Mouse (Mus musculus) embryonic facial prominence, embryonic 12.5 days (tissue): ENCODE measurements around the gene Icam2. TPM values are rescaled to one million over a fixed set of nuclear protein-coding genes. Genes with fewer than 3 reads are reported as not detected.

ENCODE experiments used
- ATAC-seq: fragments of 200-750 bp; cut with Nextera tagmentation; 2 replicates; pipeline ENCODE4 v1.8.0; 2017; ENCODE audit not compliant: insufficient number of reproducible peaks, insufficient read depth, low FRiP score, low TSS enrichment
- H3K27ac ChIP-seq: fragments of 300-500 bp; sonication (generic); 2 replicates; pipeline ENCODE4 v1.5.1; 2016; ENCODE audit warnings: mild to moderate bottlenecking
- H3K27me3 ChIP-seq: fragments of 300-500 bp; sonication (generic); 2 replicates; pipeline ENCODE4 v1.6.1; 2016; ENCODE audit warnings: mild to moderate bottlenecking, moderate library complexity
- H3K36me3 ChIP-seq: fragments of 300-500 bp; sonication (generic); 2 replicates; pipeline ENCODE4 v1.6.1; 2016; ENCODE audit warnings: mild to moderate bottlenecking
- H3K4me1 ChIP-seq: fragments of 300-500 bp; sonication (generic); 2 replicates; pipeline ENCODE4 v1.6.1; 2016
- H3K4me2 ChIP-seq: fragments of 300-500 bp; sonication (generic); replicated peaks from 2 replicates; pipeline ENCODE4 v1.6.1; 2016; ENCODE audit warnings: mild to moderate bottlenecking, moderate library complexity
- H3K4me3 ChIP-seq: fragments of 300-500 bp; sonication (generic); 2 replicates; pipeline ENCODE4 v1.5.1; 2016; ENCODE audit warnings: mild to moderate bottlenecking
- H3K9ac ChIP-seq: fragments of 300-500 bp; sonication (generic); 2 replicates; pipeline ENCODE4 v1.6.1; 2016; ENCODE audit warnings: mild to moderate bottlenecking, moderate library complexity
- H3K9me3 ChIP-seq: fragments of 300-500 bp; sonication (generic); 2 replicates; pipeline ENCODE4 v1.6.1; 2016; ENCODE audit warnings: mild to moderate bottlenecking, moderate library complexity
- WGBS: fragments of 180-500 bp; shearing (Covaris S2); methylation state at CpG from one replicate; pipeline ENCODE4 v1.1.7; 2016; 5-methylcytosine and 5-hydroxymethylcytosine counted together
- polyA plus RNA-seq: library from polyadenylated mRNA; unstranded; fragments of >200 nt; fragmentation: Nextera tagmentation; extraction: Ambion mirVana; gene quantifications from 2 replicates; pipeline ENCODE4 v1.2.1, GENCODE M21; 2016

The Icam2 gene
- polyA plus RNA-seq, result 23.9 and 29.8 TPM in 2 replicates

- ATAC-seq, result no peak
- no peak within 1 kb of the TSS for H3K9ac ChIP-seq
- WGBS, result 61% methylated on average over 6 of the region's 6 CpGs
Measured at GRCm38 (mm10) chr11:106387791-106388216, at the start of gene Icam2. Gene Icam2 (minus strand): TSS chr11:106388075.

DNA sequence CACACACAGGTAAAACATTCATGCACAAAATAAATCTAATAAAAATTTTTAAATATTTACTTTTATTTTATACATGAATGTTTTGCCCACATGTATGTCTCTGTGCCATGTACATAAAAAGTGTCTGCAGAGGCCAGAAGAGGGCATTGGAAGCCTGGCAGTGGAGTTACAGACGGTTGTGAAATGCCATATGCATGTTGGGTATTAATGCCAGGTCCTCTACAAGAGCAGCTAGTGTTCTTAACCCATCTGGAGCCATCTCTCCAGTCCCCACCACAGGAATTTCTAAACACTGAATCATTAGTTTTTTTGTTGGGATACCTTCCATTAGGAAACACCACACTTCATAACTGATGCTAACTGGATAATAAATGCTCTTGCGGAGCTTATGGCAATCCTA lies 49.7 kb upstream of the Icam2 start:
- no peaks in the 10 kb centered on the region for H3K4me1 ChIP-seq
- H3K9me3 ChIP-seq, result no peaks in the 10 kb centered on the region
- no peak overlapping the region for H3K4me2 ChIP-seq
- no peaks in the 10 kb centered on the region for H3K36me3 ChIP-seq
- no peak overlapping the region for H3K9ac ChIP-seq
- no peaks in the 10 kb centered on the region for H3K27me3 ChIP-seq
- no peak overlapping the region for H3K4me3 ChIP-seq
- H3K27ac ChIP-seq, result no peak overlapping the region
- ATAC-seq, result no peak
- WGBS, result 87% methylated on average over 2 of the region's 2 CpGs

More at GRCm38 (mm10) chr11:106387791-106388216, at the start of gene Icam2:
- Histone ChIP-seq H3K4me2 (no peak within 1 kb of the TSS), H3K9me3 (no peaks in the 10 kb centered on the region), H3K36me3 (no peaks in the 10 kb centered on the region), H3K4me3 (no peak within 1 kb of the TSS), H3K4me1 (peaks cover 10% of the 10 kb centered on the region; the same call in 1 of the 2 replicates), H3K27ac (no peak within 1 kb of the TSS), H3K27me3 (no peaks in the 10 kb centered on the region)

DNA sequence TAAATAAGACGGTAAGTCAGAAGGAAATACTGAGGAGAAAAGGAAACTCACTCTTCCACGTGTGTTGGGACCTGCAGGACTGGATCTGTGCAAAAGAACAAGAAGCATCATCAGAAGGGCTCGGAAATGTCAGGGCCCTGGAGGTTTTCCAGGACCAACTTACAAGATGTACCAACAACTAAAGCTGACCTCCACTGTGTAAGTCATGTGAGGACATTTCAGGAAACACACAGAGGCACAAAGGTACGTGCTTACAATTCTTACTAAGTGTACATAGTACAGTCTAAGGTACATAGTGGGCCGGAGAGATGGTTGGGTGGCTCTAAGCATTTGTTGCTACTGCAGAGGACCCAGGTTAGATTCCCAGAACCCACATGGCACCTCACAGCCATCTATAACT lies 49.2 kb upstream of the Icam2 start:
- Histone ChIP-seq H3K4me2 (no peak overlapping the region), H3K36me3 (no peaks in the 10 kb centered on the region), H3K27ac (no peak overlapping the region), H3K4me3 (no peak overlapping the region), H3K9ac (no peak overlapping the region), H3K4me1 (no peaks in the 10 kb centered on the region), H3K9me3 (no peaks in the 10 kb centered on the region), H3K27me3 (no peaks in the 10 kb centered on the region)
- WGBS, result 87% methylated on average over 5 of the region's 5 CpGs
- ATAC-seq, result no peak

GRCm38 (mm10) chr11:106430392-106430791 lies 42.5 kb upstream of the Icam2 start:
- ATAC-seq, result no peak
- Histone ChIP-seq H3K36me3 (0 out of 2 replicates have a peak, but pooled peaks cover under 1% of the 10 kb centered on the region), H3K27me3 (no peaks in the 10 kb centered on the region), H3K4me3 (no peak overlapping the region), H3K9ac (no peak overlapping the region), H3K4me1 (no peaks in the 10 kb centered on the region), H3K27ac (no peak overlapping the region), H3K4me2 (no peak overlapping the region), H3K9me3 (no peaks in the 10 kb centered on the region)
- WGBS, result 87% methylated on average over 5 of the region's 5 CpGs

GRCm38 (mm10) chr11:106429689-106430088 lies 41.8 kb upstream of the Icam2 start:
- ATAC-seq, result no peak
- Histone ChIP-seq H3K27ac (no peak overlapping the region), H3K9ac (no peak overlapping the region), H3K27me3 (no peaks in the 10 kb centered on the region), H3K4me2 (no peak overlapping the region), H3K4me1 (no peaks in the 10 kb centered on the region), H3K9me3 (no peaks in the 10 kb centered on the region), H3K4me3 (no peak overlapping the region), H3K36me3 (0 out of 2 replicates have a peak, but pooled peaks cover 4% of the 10 kb centered on the region)
- WGBS, result 81% methylated on average over 4 of the region's 4 CpGs

- Histone ChIP-seq H3K27me3 (no peaks in the 10 kb centered on the region), H3K36me3 (0 out of 2 replicates have a peak, but pooled peaks cover 4% of the 10 kb centered on the region), H3K9me3 (no peaks in the 10 kb centered on the region), H3K4me2 (no peak overlapping the region), H3K27ac (no peak overlapping the region), H3K9ac (no peak overlapping the region), H3K4me1 (no peaks in the 10 kb centered on the region), H3K4me3 (no peak overlapping the region)
- no peak for ATAC-seq
- 87% methylated on average over 2 of the region's 2 CpGs for WGBS
Measured at GRCm38 (mm10) chr11:106428556-106428955, 40.7 kb upstream of the Icam2 start.

GRCm38 (mm10) chr11:106428106-106428505 lies 40.2 kb upstream of the Icam2 start:
- ATAC-seq, result no peak
- H3K27ac ChIP-seq, result no peak overlapping the region

GRCm38 (mm10) chr11:106426447-106426846 lies 38.6 kb upstream of the Icam2 start:
- Histone ChIP-seq H3K4me1 (no peaks in the 10 kb centered on the region), H3K9ac (no peak overlapping the region), H3K4me3 (no peak overlapping the region), H3K4me2 (no peak overlapping the region), H3K36me3 (peaks cover 4% of the 10 kb centered on the region; the same call in 1 of the 2 replicates), H3K27me3 (no peaks in the 10 kb centered on the region), H3K9me3 (no peaks in the 10 kb centered on the region), H3K27ac (no peak overlapping the region)
- WGBS, result 92% methylated on average over 4 of the region's 4 CpGs
- ATAC-seq, result no peak

More at GRCm38 (mm10) chr11:106428106-106428505, 40.2 kb upstream of the Icam2 start:
- no peaks in the 10 kb centered on the region for H3K27me3 ChIP-seq
- no peak overlapping the region for H3K4me3 ChIP-seq
- no peaks in the 10 kb centered on the region for H3K9me3 ChIP-seq
- H3K4me1 ChIP-seq, result no peaks in the 10 kb centered on the region
- H3K9ac ChIP-seq, result no peak overlapping the region
- 0 out of 2 replicates have a peak, but pooled peaks cover 4% of the 10 kb centered on the region for H3K36me3 ChIP-seq
- H3K4me2 ChIP-seq, result no peak overlapping the region
- WGBS, result 76% methylated on average over 4 of the region's 4 CpGs

DNA sequence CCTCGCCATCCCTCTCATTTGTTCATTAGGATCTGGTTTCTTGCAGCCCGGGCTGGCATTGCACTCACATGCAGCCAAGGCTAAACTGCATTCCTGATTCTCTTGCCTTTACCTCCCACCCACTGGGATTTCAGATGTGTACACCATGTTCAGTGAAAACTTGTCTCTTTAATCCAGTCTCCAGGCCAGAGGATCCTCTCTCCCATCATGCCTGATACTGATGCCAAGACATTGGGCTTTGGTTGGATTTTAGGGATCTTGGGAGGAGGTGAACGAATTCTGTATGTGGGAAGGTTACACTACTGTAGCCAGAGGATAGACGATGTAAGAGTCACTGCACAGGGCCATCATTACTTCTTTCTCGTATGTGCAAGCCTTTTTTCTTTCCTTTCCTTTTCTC lies 37.3 kb upstream of the Icam2 start:
- no peak for ATAC-seq
- Histone ChIP-seq H3K4me3 (no peak overlapping the region), H3K9me3 (no peaks in the 10 kb centered on the region), H3K27me3 (no peaks in the 10 kb centered on the region), H3K4me1 (no peaks in the 10 kb centered on the region), H3K36me3 (peaks cover 4% of the 10 kb centered on the region; the same call in 1 of the 2 replicates), H3K27ac (no peak overlapping the region), H3K4me2 (no peak overlapping the region), H3K9ac (no peak overlapping the region)
- WGBS, result 87% methylated on average over 5 of the region's 5 CpGs

DNA sequence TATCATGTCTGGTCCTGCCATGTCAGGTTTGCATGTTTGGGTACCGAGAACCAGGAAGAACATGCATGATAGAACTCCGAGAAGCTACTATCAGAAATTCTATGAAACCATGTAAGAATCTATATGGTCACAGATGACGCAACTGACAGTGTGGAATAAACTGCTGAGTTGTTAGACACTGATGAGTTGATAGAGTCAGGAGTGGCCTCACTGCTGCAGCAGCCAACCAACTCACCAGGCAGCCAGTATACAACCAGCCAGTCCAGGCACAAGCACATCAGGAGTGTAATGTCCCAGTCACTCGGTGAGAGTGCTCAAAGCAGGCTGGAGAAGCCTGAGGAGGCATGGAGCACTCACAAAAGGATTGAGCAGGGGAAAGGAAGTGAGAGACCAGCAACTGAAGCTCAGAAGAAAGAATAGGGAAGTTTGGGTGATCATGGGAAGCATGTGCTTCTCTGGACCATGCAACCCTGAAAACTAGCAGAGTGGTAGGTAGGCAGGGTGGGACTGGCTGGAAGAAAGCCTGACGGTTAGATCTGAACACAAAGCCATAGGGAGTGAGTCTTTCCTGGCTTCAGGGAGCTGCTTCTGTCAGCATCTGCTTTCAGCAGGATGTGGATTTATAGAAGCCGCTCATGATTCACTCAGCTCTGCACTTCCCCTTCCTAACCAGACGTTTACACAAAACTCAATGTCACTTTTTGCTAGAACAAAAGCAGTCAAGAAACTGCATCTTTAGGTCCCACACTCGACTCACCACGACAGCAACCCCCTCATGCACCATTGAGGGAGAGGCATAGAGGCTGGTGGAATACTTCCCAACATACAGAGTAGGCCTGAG lies 31.6 kb upstream of the Icam2 start:
- no peak overlapping the region for H3K27ac ChIP-seq
- H3K27me3 ChIP-seq, result no peaks in the 10 kb centered on the region
- no peak for ATAC-seq
- no peaks in the 10 kb centered on the region; the same call in 1 of the 2 replicates for H3K36me3 ChIP-seq
- no peak overlapping the region for H3K9ac ChIP-seq
- no peak overlapping the region for H3K4me2 ChIP-seq
- H3K4me1 ChIP-seq, result no peaks in the 10 kb centered on the region
- H3K4me3 ChIP-seq, result no peak overlapping the region
- WGBS, result 76% methylated on average over 9 of the region's 9 CpGs
- H3K9me3 ChIP-seq, result no peaks in the 10 kb centered on the region

GRCm38 (mm10) chr11:106418622-106419196 lies 30.8 kb upstream of the Icam2 start:
- 39% methylated on average over 4 of the region's 4 CpGs for WGBS
- no peaks in the 10 kb centered on the region; the same call in 1 of the 2 replicates for H3K36me3 ChIP-seq
- no peak overlapping the region for H3K27ac ChIP-seq
- H3K27me3 ChIP-seq, result no peaks in the 10 kb centered on the region
- no peaks in the 10 kb centered on the region for H3K9me3 ChIP-seq
- no peak overlapping the region for H3K9ac ChIP-seq
- no peaks in the 10 kb centered on the region for H3K4me1 ChIP-seq
- H3K4me3 ChIP-seq, result no peak overlapping the region
- H3K4me2 ChIP-seq, result no peak overlapping the region
- ATAC-seq, result no peak

DNA sequence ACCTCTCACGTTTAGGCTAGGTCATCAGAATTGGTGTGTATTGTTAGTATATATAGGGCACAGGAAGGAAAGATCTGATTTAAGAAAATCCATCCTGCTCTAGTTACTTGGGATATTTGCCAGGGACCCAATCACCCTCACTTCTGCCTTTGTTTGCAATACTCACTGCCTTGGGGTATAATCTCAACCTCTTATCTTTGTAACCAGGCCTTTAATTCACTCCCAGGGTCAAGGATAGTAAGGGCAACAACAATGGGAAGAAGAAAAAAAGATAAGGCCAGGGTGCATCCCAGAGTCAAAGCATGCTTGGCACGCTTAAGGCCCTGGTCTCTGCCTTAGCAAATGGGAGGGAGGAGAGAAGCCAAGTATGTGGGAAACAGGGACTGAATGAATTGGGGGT lies 30.0 kb upstream of the Icam2 start:
- no peak overlapping the region for H3K4me2 ChIP-seq
- no peak overlapping the region for H3K9ac ChIP-seq
- H3K4me3 ChIP-seq, result no peak overlapping the region
- H3K36me3 ChIP-seq, result peaks cover 5% of the 10 kb centered on the region; the same call in 1 of the 2 replicates
- no peak overlapping the region for H3K27ac ChIP-seq
- WGBS, result 92% methylated on average over 2 of the region's 2 CpGs
- no peaks in the 10 kb centered on the region for H3K9me3 ChIP-seq
- no peaks in the 10 kb centered on the region for H3K4me1 ChIP-seq
- no peaks in the 10 kb centered on the region for H3K27me3 ChIP-seq
- ATAC-seq, result no peak
